Mouse (Mus musculus): ENCODE measurements around the gene Nosip. TPM values are rescaled to one million over a fixed set of nuclear protein-coding genes. Genes with fewer than 3 reads are reported as not detected.

The Nosip gene
- polyA plus RNA-seq, 1 experiment = 165 TPM

GRCm38 (mm10) chr7:45082401-45083299 lies 20.4 kb downstream of the Nosip start:
- H3K27ac ChIP-seq (ENCODE audit: control insufficient read depth, insufficient read depth, low read length) = peak overlapping the region; percentile 52
- H3K36me3 ChIP-seq (ENCODE audit: control insufficient read depth, insufficient read depth, low read length) = no peaks in the 10 kb centered on the region
- H3K4me3 ChIP-seq (ENCODE audit: control insufficient read depth, insufficient read depth, low read length) = peak overlapping the region; percentile 18
- 5% methylated on average over 25 of the region's 25 CpGs for WGBS
- TF ChIP-seq POLR2A (IDR thresholded peaks at IDR 0.05; ENCODE audit: control insufficient read depth, extremely low read depth, insufficient read depth, low read length, poor library complexity) = no peak
- TF ChIP-seq CTCF (IDR thresholded peaks at IDR 0.05; ENCODE audit: borderline replicate concordance, control insufficient read depth, extremely low read depth, insufficient read depth, low read length, poor library complexity) = no peak
- DNase-seq = peak; percentile 43
- H3K27me3 ChIP-seq (ENCODE audit: control insufficient read depth, insufficient read depth, low read length) = no peaks in the 10 kb centered on the region
- H3K4me1 ChIP-seq (replicated peaks; ENCODE audit: control insufficient read depth, insufficient read depth, low read length) = peaks cover 27% of the 10 kb centered on the region

- H3K36me3 ChIP-seq (ENCODE audit: control insufficient read depth, insufficient read depth, low read length) = no peaks in the 10 kb centered on the region
- H3K4me3 ChIP-seq (ENCODE audit: control insufficient read depth, insufficient read depth, low read length) = peak overlapping the region; percentile 18
- no peaks in the 10 kb centered on the region for H3K27me3 ChIP-seq (ENCODE audit: control insufficient read depth, insufficient read depth, low read length)
- peak overlapping the region; percentile 52 for H3K27ac ChIP-seq (ENCODE audit: control insufficient read depth, insufficient read depth, low read length)
- peaks cover 27% of the 10 kb centered on the region for H3K4me1 ChIP-seq (replicated peaks; ENCODE audit: control insufficient read depth, insufficient read depth, low read length)
- TF ChIP-seq CTCF (IDR thresholded peaks at IDR 0.05; ENCODE audit: borderline replicate concordance, control insufficient read depth, extremely low read depth, insufficient read depth, low read length, poor library complexity) (no peak), POLR2A (IDR thresholded peaks at IDR 0.05; ENCODE audit: control insufficient read depth, extremely low read depth, insufficient read depth, low read length, poor library complexity) (no peak)
- WGBS = 37% methylated on average over 22 of the region's 22 CpGs
- DNase-seq = peak; percentile 29
Observed at GRCm38 (mm10) chr7:45083300-45083890, 21.2 kb downstream of the Nosip start.

- 84% methylated on average over 4 of the region's 4 CpGs for WGBS
- no peak for DNase-seq
- Histone ChIP-seq H3K27me3 (ENCODE audit: control insufficient read depth, insufficient read depth, low read length) (peaks cover 2% of the 10 kb centered on the region; the same call in 1 of the 2 replicates), H3K36me3 (ENCODE audit: control insufficient read depth, insufficient read depth, low read length) (no peaks in the 10 kb centered on the region), H3K4me3 (ENCODE audit: control insufficient read depth, insufficient read depth, low read length) (no peak overlapping the region), H3K27ac (ENCODE audit: control insufficient read depth, insufficient read depth, low read length) (no peak overlapping the region), H3K4me1 (replicated peaks; ENCODE audit: control insufficient read depth, insufficient read depth, low read length) (peaks cover 26% of the 10 kb centered on the region)
- TF ChIP-seq POLR2A (IDR thresholded peaks at IDR 0.05; ENCODE audit: control insufficient read depth, extremely low read depth, insufficient read depth, low read length, poor library complexity) (no peak), CTCF (IDR thresholded peaks at IDR 0.05; ENCODE audit: borderline replicate concordance, control insufficient read depth, extremely low read depth, insufficient read depth, low read length, poor library complexity) (0 out of 2 replicates have a peak, but pooled peaks have one; percentile 20)
Observed at GRCm38 (mm10) chr7:45086084-45086483, 23.9 kb downstream of the Nosip start.

GRCm38 (mm10) chr7:45088597-45088996 lies 26.4 kb downstream of the Nosip start:
- Histone ChIP-seq H3K36me3 (ENCODE audit: control insufficient read depth, insufficient read depth, low read length) (no peaks in the 10 kb centered on the region), H3K4me1 (replicated peaks; ENCODE audit: control insufficient read depth, insufficient read depth, low read length) (peaks cover 20% of the 10 kb centered on the region)

GRCm38 (mm10) chr7:45090251-45090977 lies 28.2 kb downstream of the Nosip start:
- TF ChIP-seq POLR2A (IDR thresholded peaks at IDR 0.05; ENCODE audit: control insufficient read depth, extremely low read depth, insufficient read depth, low read length, poor library complexity) = no peak
- no peak for TF ChIP-seq CTCF (IDR thresholded peaks at IDR 0.05; ENCODE audit: borderline replicate concordance, control insufficient read depth, extremely low read depth, insufficient read depth, low read length, poor library complexity)
- H3K27me3 ChIP-seq (ENCODE audit: control insufficient read depth, insufficient read depth, low read length) = peaks cover 10% of the 10 kb centered on the region
- H3K4me3 ChIP-seq (ENCODE audit: control insufficient read depth, insufficient read depth, low read length) = no peak overlapping the region
- DNase-seq = no peak
- H3K4me1 ChIP-seq (replicated peaks; ENCODE audit: control insufficient read depth, insufficient read depth, low read length) = peaks cover 20% of the 10 kb centered on the region
- WGBS = 77% methylated on average over 13 of the region's 13 CpGs
- H3K27ac ChIP-seq (ENCODE audit: control insufficient read depth, insufficient read depth, low read length) = no peak overlapping the region
- no peaks in the 10 kb centered on the region for H3K36me3 ChIP-seq (ENCODE audit: control insufficient read depth, insufficient read depth, low read length)

More at GRCm38 (mm10) chr7:45088597-45088996, 26.4 kb downstream of the Nosip start:
- 96% methylated on average over 17 of the region's 17 CpGs for WGBS
- DNase-seq = no peak
- Histone ChIP-seq H3K4me3 (ENCODE audit: control insufficient read depth, insufficient read depth, low read length) (no peak overlapping the region), H3K27me3 (ENCODE audit: control insufficient read depth, insufficient read depth, low read length) (peaks cover 10% of the 10 kb centered on the region), H3K27ac (ENCODE audit: control insufficient read depth, insufficient read depth, low read length) (no peak overlapping the region)
- no peak for TF ChIP-seq CTCF (IDR thresholded peaks at IDR 0.05; ENCODE audit: borderline replicate concordance, control insufficient read depth, extremely low read depth, insufficient read depth, low read length, poor library complexity)
- no peak for TF ChIP-seq POLR2A (IDR thresholded peaks at IDR 0.05; ENCODE audit: control insufficient read depth, extremely low read depth, insufficient read depth, low read length, poor library complexity)
